Comparison of ENCODE assay signal across 15 mouse cellular contexts in the genomic region with DNA sequence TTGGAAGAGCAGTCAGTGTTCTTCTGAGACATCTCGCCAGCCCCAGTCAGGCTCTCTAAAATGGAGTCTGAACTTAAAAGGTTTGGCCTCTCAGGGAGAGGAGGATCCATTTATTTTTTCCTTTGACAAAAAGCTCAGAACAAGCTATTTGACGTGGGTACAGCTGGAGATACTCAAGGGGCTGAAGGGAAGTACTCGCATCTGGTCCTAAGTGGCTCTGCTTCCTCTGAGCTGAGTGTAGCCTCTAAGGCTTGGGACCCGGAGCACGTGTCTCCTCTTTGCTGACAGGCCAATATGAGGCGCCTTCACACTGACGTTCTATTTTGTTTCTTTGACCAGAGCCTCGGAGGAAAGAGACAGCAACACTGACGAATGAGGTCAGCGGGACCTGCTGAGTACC. TPM values are rescaled to one million over a fixed set of nuclear protein-coding genes. Genes with fewer than 3 reads are reported as not detected.
"Had no signal": no experiment of that assay in that cellular context is flagged by ENCODE, and none has a peak within 500 bp of the region (broad histone marks: within the 10 kb centered on the region; RNA-seq: fewer than 3 reads in every experiment).

No protein-coding gene starts in this region.

- H3K27me3 ChIP-seq: liver, embryonic 15.5 days; midbrain, embryonic 13.5 days; midbrain, embryonic 15.5 days; neural tube, embryonic 12.5 days had no signal

- H3K4me2 ChIP-seq: liver, embryonic 13.5 days; liver, embryonic 15.5 days; midbrain, embryonic 11.5 days; midbrain, embryonic 13.5 days; midbrain, embryonic 15.5 days; neural tube, embryonic 12.5 days had no signal

- ATAC-seq: liver, postnatal 0 days; midbrain, embryonic 13.5 days; midbrain, embryonic 15.5 days had no signal

- H3K27ac ChIP-seq: liver, embryonic 13.5 days; liver, embryonic 15.5 days; macrophage; midbrain, embryonic 13.5 days; midbrain, embryonic 15.5 days; neural tube, embryonic 12.5 days had no signal

- DNase-seq: liver, embryonic 13.5 days; liver, postnatal 0 days; lung, adult 2 months; lung, postnatal 10 days; right cerebral cortex, postnatal 14 days; thymus, adult 18-20 months; thymus, postnatal 14 days; thymus, postnatal 36 days had no signal

- H3K4me1 ChIP-seq: midbrain, embryonic 13.5 days; neural tube, embryonic 12.5 days had no signal

- H3K9ac ChIP-seq: liver, embryonic 13.5 days; liver, embryonic 15.5 days; liver, postnatal 0 days; midbrain, embryonic 13.5 days; midbrain, embryonic 15.5 days; neural tube, embryonic 12.5 days had no signal

- H3K4me3 ChIP-seq: liver, embryonic 13.5 days; liver, embryonic 15.5 days; megakaryocyte, embryonic 14.5 days; midbrain, embryonic 13.5 days; midbrain, embryonic 15.5 days; neural tube, embryonic 12.5 days had no signal

- H3K36me3 ChIP-seq: liver, embryonic 15.5 days; midbrain, embryonic 13.5 days; midbrain, embryonic 15.5 days; neural tube, embryonic 12.5 days had no signal

- H3K9me3 ChIP-seq: liver, embryonic 13.5 days; liver, embryonic 15.5 days; megakaryocyte, embryonic 14.5 days; midbrain, embryonic 13.5 days; midbrain, embryonic 15.5 days; neural tube, embryonic 12.5 days had no signal

RNA-seq across cellular contexts. Expression of gene Cys1, which starts 18.0 kb away (rescaled TPM):
- polyA plus RNA-seq: macrophage had no signal
